Mouse (Mus musculus): ENCODE results near the gene Sms.

DNA sequence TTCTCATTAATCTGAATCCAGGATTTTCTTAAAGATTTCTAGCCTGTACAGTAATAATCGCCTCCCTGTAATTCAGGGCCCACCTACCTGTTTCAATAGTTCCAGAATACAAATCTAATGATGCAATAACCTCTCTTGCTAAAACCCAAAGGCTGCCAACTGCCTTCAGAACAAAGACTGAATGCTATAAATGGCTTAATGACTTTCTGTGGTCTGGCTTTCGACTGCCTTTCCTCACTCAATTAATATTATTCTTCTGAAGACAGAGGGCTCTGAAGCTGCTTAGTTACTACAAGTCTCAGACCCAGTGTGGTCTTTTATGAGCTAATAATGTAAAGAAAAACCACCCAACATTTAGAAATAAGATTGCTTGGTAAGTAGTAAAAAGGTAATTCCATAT, 9.8 kb upstream of the Sms start:
- TF ChIP-seq EP300 (IDR thresholded peaks at IDR 0.05; ENCODE audit: low read depth) (no peak), CTCF (IDR thresholded peaks at IDR 0.05; ENCODE audit: low read depth) (no peak)
